26 mouse cellular contexts compared by ENCODE assay signal in genomic region chr5:151024483-151024882, GRCm38 (mm10).
DNase-seq lines count a peak whose midpoint lies in the region; ATAC-seq and TF ChIP-seq lines count a peak whose summit lies in the region.
"Had no signal": no experiment of that assay in that cellular context is flagged by ENCODE, and none has a peak within 500 bp of the region (broad histone marks: within the 10 kb centered on the region; RNA-seq: fewer than 3 reads in every experiment).

No protein-coding gene starts in this region.

- H3K4me2 ChIP-seq in kidney, embryonic 16.5 days (replicated peaks; ENCODE audit: low read depth, low read length): no peak overlapping the region
- H3K4me2 ChIP-seq in stomach, embryonic 15.5 days: no peak overlapping the region
- H3K4me2 ChIP-seq: forebrain, embryonic 13.5 days had no signal

- H3K9me3 ChIP-seq in kidney, embryonic 16.5 days (ENCODE audit: low read length): no peaks in the 10 kb centered on the region
- no peaks in the 10 kb centered on the region for H3K9me3 ChIP-seq in stomach, embryonic 15.5 days
- H3K9me3 ChIP-seq: forebrain, embryonic 10.5 days; forebrain, embryonic 13.5 days; heart, embryonic 10.5 days; heart, embryonic 13.5 days had no signal

- WGBS in kidney, embryonic 16.5 days: 61% methylated on average over 2 of the region's 2 CpGs
- WGBS in stomach, embryonic 15.5 days: 66% methylated on average over 2 of the region's 2 CpGs

- no peaks in the 10 kb centered on the region for H3K27me3 ChIP-seq in kidney, embryonic 16.5 days (ENCODE audit: insufficient read depth, low read length)
- H3K27me3 ChIP-seq in stomach, embryonic 15.5 days (replicated peaks): no peaks in the 10 kb centered on the region
- H3K27me3 ChIP-seq: forebrain, embryonic 13.5 days; heart, embryonic 13.5 days; Patski had no signal

- no peak for ATAC-seq in kidney, embryonic 16.5 days (ENCODE audit: low FRiP score, low TSS enrichment)
- no peak for ATAC-seq in stomach, embryonic 15.5 days (ENCODE audit: insufficient read depth, low FRiP score, low read depth)
- ATAC-seq: forebrain, embryonic 13.5 days; forebrain, embryonic 16.5 days; Patski had no signal

- peaks cover 11% of the 10 kb centered on the region; the same call in 1 of the 2 replicates for H3K4me1 ChIP-seq in kidney, embryonic 16.5 days (ENCODE audit: insufficient read depth, low read length)
- peaks cover 13% of the 10 kb centered on the region; the same call in 1 of the 2 replicates for H3K4me1 ChIP-seq in stomach, embryonic 15.5 days

- no peaks in the 10 kb centered on the region for H3K36me3 ChIP-seq in kidney, embryonic 16.5 days (ENCODE audit: insufficient read depth, low read length)
- H3K36me3 ChIP-seq in stomach, embryonic 15.5 days: no peaks in the 10 kb centered on the region
- H3K36me3 ChIP-seq: forebrain, embryonic 10.5 days; G1E; heart, embryonic 10.5 days; heart, embryonic 13.5 days had no signal

- TF ChIP-seq CTCF in layer of hippocampus, adult 2 months (conservative IDR thresholded peaks at IDR 0.05): no peak

- H3K4me3 ChIP-seq in kidney, embryonic 16.5 days (ENCODE audit: low read length): no peak overlapping the region
- H3K4me3 ChIP-seq in layer of hippocampus, adult 2 months: no peak overlapping the region
- H3K4me3 ChIP-seq in stomach, embryonic 15.5 days (replicated peaks): no peak overlapping the region
- H3K4me3 ChIP-seq: forebrain, embryonic 10.5 days; forebrain, embryonic 13.5 days; heart, adult 2 months; heart, embryonic 10.5 days; heart, embryonic 13.5 days had no signal

- DNase-seq in kidney, adult 11 months: peak; percentile 44
- DNase-seq in kidney, postnatal 10 days: no peak
- DNase-seq in kidney, adult 9 months: peak; percentile 85
- DNase-seq in layer of hippocampus, adult 2 months (ENCODE audit: low spot score in 2 of 2): no peak
- no peak for DNase-seq in layer of hippocampus, adult 18-20 months (ENCODE audit: low spot score in 2 of 2)
- no peak for DNase-seq in thymus, postnatal 0 days (ENCODE audit: low spot score)
- DNase-seq: adrenal gland, postnatal 10 days; adrenal gland, postnatal 36 days; B cell, adult 2 months; cerebellum, adult 18-20 months; cerebellum, adult 9-10 months; cerebellum, postnatal 14 days; gastrocnemius, postnatal 10 days; gastrocnemius, postnatal 36 days; heart, adult 2 months; heart, postnatal 14 days; heart, postnatal 4 days had no signal

- H3K9ac ChIP-seq in kidney, embryonic 16.5 days (replicated peaks; ENCODE audit: low read length): no peak overlapping the region
- H3K9ac ChIP-seq in stomach, embryonic 15.5 days: no peak overlapping the region
- H3K9ac ChIP-seq: forebrain, embryonic 13.5 days; heart, embryonic 13.5 days had no signal

- H3K27ac ChIP-seq in kidney, embryonic 16.5 days (ENCODE audit: low read length): no peak overlapping the region
- H3K27ac ChIP-seq in layer of hippocampus, adult 2 months: peak overlapping the region; percentile 83
- peak overlapping the region; percentile 74; the same call in 1 of the 2 replicates for H3K27ac ChIP-seq in stomach, embryonic 15.5 days
- H3K27ac ChIP-seq: forebrain, embryonic 10.5 days; heart, adult 2 months; heart, embryonic 10.5 days; heart, embryonic 13.5 days had no signal

Comparison
In these comparisons a context has a peak if more than half of its experiments do, and no peak if none do; other contexts are left out.
1. DNase-seq: peak in kidney, adult 11 months (single experiment) and kidney, adult 9 months (single experiment); none in kidney, postnatal 10 days (single experiment), layer of hippocampus, adult 2 months (0 of 2), layer of hippocampus, adult 18-20 months (0 of 2) and thymus, postnatal 0 days (single experiment).